Mouse (Mus musculus) liver, embryonic 13.5 days (tissue): ENCODE measurements around the gene Fancd2os. TPM values are rescaled to one million over a fixed set of nuclear protein-coding genes. Genes with fewer than 3 reads are reported as not detected.

ENCODE experiments used
- ATAC-seq: fragments of 200-750 bp; cut with Nextera tagmentation; 2 replicates; pipeline ENCODE4 v1.8.0; 2017; ENCODE audit warnings: low read depth, mild to moderate bottlenecking, moderate number of reproducible peaks, moderate library complexity
- DNase-seq: peaks from one replicate; pipeline ENCODE4 v3.0.0; 2022
- H3K27ac ChIP-seq: fragments of 300-500 bp; sonication (generic); 2 replicates; pipeline ENCODE4 v1.5.1; 2015; ENCODE audit warnings: moderate library complexity, mild to moderate bottlenecking, inconsistent platforms
- H3K27me3 ChIP-seq: fragments of 300-500 bp; sonication (generic); 2 replicates; pipeline ENCODE4 v1.6.1; 2015; ENCODE audit warnings: mild to moderate bottlenecking, inconsistent platforms
- H3K36me3 ChIP-seq: fragments of 300-500 bp; sonication (generic); 2 replicates; pipeline ENCODE4 v1.6.1; 2015; ENCODE audit warnings: mild to moderate bottlenecking, inconsistent platforms
- H3K4me1 ChIP-seq: fragments of 300-500 bp; sonication (generic); replicated peaks from 2 replicates; pipeline ENCODE4 v1.6.1; 2015; ENCODE audit warnings: inconsistent platforms
- H3K4me2 ChIP-seq: fragments of 300-500 bp; sonication (generic); 2 replicates; pipeline ENCODE4 v1.6.1; 2015; ENCODE audit warnings: inconsistent platforms, mild to moderate bottlenecking, moderate library complexity
- H3K4me3 ChIP-seq: fragments of 300-500 bp; sonication (generic); replicated peaks from 2 replicates; pipeline ENCODE4 v1.5.1; 2015; ENCODE audit warnings: mild to moderate bottlenecking, inconsistent platforms
- H3K9ac ChIP-seq: fragments of 300-500 bp; sonication (generic); 2 replicates; pipeline ENCODE4 v1.6.1; 2015; ENCODE audit warnings: mild to moderate bottlenecking, inconsistent platforms
- H3K9me3 ChIP-seq: fragments of 300-500 bp; sonication (generic); replicated peaks from 2 replicates; pipeline ENCODE4 v1.6.1; 2016; ENCODE audit warnings: inconsistent platforms
- WGBS: fragments of 180-500 bp; shearing (Covaris S2); methylation state at CpG from one replicate; pipeline ENCODE4 v1.1.7; 2015; ENCODE audit not compliant: insufficient replicate concordance; 5-methylcytosine and 5-hydroxymethylcytosine counted together
- polyA plus RNA-seq: library from polyadenylated mRNA; unstranded; fragments of >200 nt; fragmentation: Nextera tagmentation; extraction: Ambion mirVana; gene quantifications from 2 replicates; pipeline ENCODE4 v1.2.1, GENCODE M21; 2015

The Fancd2os gene
- polyA plus RNA-seq, 1 experiment from 2014 or later: 0.09 TPM

DNA sequence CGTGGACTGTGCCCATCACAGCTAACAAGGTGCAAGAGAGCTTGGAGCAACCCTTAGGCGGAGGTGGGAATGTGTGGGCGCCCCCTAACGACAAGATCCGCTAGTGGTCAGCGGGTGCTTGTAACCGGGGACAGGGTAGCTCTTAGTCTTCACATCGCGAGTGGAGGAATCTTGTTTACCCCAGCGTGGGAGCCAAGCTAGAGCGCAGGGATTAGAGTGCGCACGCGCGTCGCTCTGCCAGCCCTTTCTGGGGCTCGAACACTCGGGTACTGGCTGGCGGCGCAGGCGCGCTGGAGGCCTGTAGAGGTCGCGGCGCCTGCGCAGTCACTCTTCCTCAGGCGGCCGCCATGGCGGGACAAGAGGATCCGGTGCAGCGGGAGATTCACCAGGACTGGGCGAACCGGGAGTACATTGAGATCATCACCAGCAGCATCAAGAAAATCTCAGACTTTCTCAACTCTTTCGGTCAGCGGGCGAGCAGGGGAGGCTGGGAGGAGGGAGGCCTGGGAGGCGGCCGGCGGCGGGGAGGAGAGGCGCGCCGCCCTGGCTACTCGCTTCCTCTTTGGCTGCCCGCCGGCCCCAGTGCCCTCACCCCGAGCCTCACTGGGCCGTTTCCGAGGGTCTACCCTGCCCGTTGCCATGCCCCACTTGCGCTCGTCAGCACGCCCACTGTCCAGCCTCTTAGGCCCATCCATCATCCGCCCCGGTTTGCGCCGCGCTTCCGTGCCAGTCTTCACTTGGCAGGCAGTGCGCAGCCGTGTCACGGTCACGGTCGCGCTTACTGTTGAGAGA lies 4.1 kb upstream of the Fancd2os start, which contains the start of gene Brk1:
Gene Brk1 (plus strand): TSS at position 341 of the 792 bp plus-strand sequence.
- no peaks in the 10 kb centered on the region for H3K27me3 ChIP-seq
- DNase-seq (peak; percentile 79), ATAC-seq (peak; percentile 91)
- under 1% methylated on average over 65 of the region's 65 CpGs for WGBS
- H3K9ac ChIP-seq: peak within 1 kb of the TSS; percentile 93
- peak within 1 kb of the TSS; percentile 80 for H3K27ac ChIP-seq
- peak within 1 kb of the TSS; percentile 96 for H3K4me3 ChIP-seq
- H3K36me3 ChIP-seq: peaks cover 17% of the 10 kb centered on the region
- H3K9me3 ChIP-seq: no peaks in the 10 kb centered on the region
- H3K4me2 ChIP-seq: peak within 1 kb of the TSS; percentile 86
- peaks cover 30% of the 10 kb centered on the region for H3K4me1 ChIP-seq

DNA sequence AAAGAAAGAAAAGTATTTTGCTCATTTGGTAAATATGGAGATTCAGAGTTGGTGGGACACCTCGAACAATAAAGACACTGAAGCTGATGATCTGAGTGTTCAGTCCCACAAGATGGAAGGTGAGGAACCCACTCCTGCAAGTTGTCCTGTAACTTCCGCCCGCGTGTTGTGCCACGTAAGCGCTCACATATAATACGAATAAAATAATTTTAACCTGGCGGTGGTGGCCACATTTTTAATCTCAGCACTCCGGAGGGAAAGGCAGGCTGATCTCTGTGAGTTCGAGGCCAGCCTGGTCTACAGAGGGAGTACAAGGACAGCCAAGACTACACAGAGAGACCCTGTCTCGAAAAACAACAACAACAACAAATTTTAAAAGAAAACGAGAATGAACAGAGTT lies 3.5 kb upstream of the Fancd2os start:
- DNase-seq: no peak
- no peak for ATAC-seq
- WGBS: 51% methylated on average over 12 of the region's 12 CpGs
- Histone ChIP-seq H3K9ac (peak overlapping the region; percentile 93), H3K27ac (peak overlapping the region; percentile 80; the same call in 1 of the 2 replicates), H3K36me3 (peaks cover 17% of the 10 kb centered on the region), H3K27me3 (no peaks in the 10 kb centered on the region), H3K9me3 (no peaks in the 10 kb centered on the region), H3K4me2 (peak overlapping the region; percentile 86), H3K4me3 (peak overlapping the region; percentile 96), H3K4me1 (peaks cover 30% of the 10 kb centered on the region)

DNA sequence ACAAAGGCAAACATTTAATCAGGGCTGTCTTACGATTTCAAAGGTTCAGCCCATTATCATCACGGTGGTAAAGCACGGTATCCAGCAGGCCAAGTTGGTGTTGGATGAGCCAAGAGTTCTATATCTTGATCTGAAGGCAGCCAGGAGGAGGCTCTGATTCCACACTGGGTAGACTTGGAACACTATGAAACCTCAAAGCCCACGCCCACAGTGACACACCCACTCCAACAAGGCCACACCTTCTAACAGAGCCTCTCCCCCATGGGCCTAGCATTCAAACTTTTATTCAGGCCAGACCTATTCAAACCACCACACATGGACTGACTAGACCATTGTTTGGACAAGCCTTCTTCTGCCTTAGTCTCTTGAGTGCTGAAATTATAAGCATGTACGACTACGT lies 2.3 kb upstream of the Fancd2os start:
- peaks cover 30% of the 10 kb centered on the region for H3K4me1 ChIP-seq
- H3K4me3 ChIP-seq: no peak overlapping the region
- no peak overlapping the region for H3K4me2 ChIP-seq
- H3K9me3 ChIP-seq: no peaks in the 10 kb centered on the region
- no peak; the same call in 1 of the 2 replicates for ATAC-seq
- peaks cover 14% of the 10 kb centered on the region for H3K36me3 ChIP-seq
- WGBS: 73% methylated on average over 6 of the region's 6 CpGs
- H3K9ac ChIP-seq: no peak overlapping the region
- H3K27me3 ChIP-seq: no peaks in the 10 kb centered on the region
- H3K27ac ChIP-seq: no peak overlapping the region
- peak; percentile 15 for DNase-seq

DNA sequence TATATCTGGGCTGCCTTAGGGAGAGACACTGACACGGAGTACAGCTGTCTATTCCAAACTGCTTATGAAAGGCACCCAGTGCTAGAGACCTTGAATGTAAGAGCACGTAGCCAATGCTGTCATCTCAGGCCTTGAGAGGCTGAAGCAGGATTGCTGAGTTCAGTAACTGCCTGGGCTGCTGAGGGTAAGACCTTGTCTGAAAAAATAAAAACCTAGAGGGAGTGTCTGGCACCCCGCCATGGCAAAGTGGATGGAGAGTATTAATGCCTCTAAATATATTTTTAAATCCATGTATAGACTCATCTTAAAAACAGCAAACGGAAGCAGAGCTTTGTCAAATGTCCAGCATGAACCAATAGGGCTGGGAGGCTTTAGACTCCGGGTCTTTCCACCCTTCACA lies 682 bp downstream of the Fancd2os start:
- no peak overlapping the region for H3K9ac ChIP-seq
- WGBS: 82% methylated on average over 5 of the region's 5 CpGs

DNA sequence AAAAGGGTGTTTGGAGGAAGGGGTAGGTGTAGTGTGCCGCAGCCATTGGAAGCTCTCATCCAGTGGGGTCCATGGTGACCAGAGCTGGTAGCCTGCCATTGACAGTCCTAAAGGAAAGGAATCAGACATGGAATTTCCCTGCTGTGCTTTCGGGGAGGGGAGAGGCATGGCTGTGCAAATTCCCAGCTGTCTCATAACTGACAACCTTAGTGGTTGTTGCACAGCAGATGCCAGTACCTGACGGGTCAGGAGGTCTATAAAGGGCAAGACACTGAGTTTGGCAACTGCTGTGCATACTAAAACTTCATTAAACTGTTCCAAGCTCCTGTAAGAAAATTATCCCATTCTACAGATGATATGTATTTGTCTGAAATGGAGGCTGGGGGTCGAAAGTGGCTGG lies 2.6 kb downstream of the Fancd2os start:
- ATAC-seq (no peak), DNase-seq (no peak)
- peaks cover 28% of the 10 kb centered on the region for H3K36me3 ChIP-seq
- no peak overlapping the region for H3K4me2 ChIP-seq
- H3K27ac ChIP-seq: no peak overlapping the region
- WGBS: 85% methylated on average over 4 of the region's 4 CpGs
- no peak overlapping the region for H3K4me3 ChIP-seq
- no peaks in the 10 kb centered on the region for H3K27me3 ChIP-seq
- H3K4me1 ChIP-seq: peaks cover 5% of the 10 kb centered on the region
- H3K9me3 ChIP-seq: no peaks in the 10 kb centered on the region
- no peak overlapping the region for H3K9ac ChIP-seq

More for the DNA sequence above, 682 bp downstream of the Fancd2os start:
- no peak overlapping the region for H3K27ac ChIP-seq
- DNase-seq: no peak
- no peaks in the 10 kb centered on the region for H3K9me3 ChIP-seq
- H3K36me3 ChIP-seq: peaks cover 24% of the 10 kb centered on the region
- H3K27me3 ChIP-seq: no peaks in the 10 kb centered on the region
- H3K4me3 ChIP-seq: no peak overlapping the region
- H3K4me1 ChIP-seq: peaks cover 14% of the 10 kb centered on the region
- no peak overlapping the region for H3K4me2 ChIP-seq
- ATAC-seq: no peak

DNA sequence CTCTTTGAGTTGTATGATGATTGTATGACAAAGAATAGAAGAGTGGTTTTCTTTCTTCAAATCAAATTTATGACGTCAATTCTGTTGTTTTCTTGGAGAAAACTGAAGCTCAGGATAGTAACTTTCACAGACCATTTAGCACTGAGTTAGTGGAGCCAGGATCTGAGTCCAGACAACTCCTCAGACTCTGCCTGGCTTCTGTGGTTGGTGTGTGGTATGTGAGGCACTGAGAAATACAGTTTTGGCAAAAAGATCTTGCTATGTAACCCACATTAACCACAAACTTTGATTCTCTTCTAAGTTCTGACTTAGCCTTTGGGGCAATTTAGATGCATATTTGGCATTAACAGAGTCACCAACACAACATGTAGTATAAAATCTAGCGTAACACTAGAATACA lies 7.9 kb downstream of the Fancd2os start:
- ATAC-seq: no peak
- no peaks in the 10 kb centered on the region for H3K27me3 ChIP-seq
- 82% methylated on average over 2 of the region's 2 CpGs for WGBS
- peaks cover 44% of the 10 kb centered on the region for H3K36me3 ChIP-seq
- no peak for DNase-seq
- no peak overlapping the region for H3K9ac ChIP-seq
- H3K9me3 ChIP-seq: no peaks in the 10 kb centered on the region
- H3K4me2 ChIP-seq: no peak overlapping the region
- no peaks in the 10 kb centered on the region for H3K4me1 ChIP-seq
- H3K27ac ChIP-seq: no peak overlapping the region
- H3K4me3 ChIP-seq: no peak overlapping the region

DNA sequence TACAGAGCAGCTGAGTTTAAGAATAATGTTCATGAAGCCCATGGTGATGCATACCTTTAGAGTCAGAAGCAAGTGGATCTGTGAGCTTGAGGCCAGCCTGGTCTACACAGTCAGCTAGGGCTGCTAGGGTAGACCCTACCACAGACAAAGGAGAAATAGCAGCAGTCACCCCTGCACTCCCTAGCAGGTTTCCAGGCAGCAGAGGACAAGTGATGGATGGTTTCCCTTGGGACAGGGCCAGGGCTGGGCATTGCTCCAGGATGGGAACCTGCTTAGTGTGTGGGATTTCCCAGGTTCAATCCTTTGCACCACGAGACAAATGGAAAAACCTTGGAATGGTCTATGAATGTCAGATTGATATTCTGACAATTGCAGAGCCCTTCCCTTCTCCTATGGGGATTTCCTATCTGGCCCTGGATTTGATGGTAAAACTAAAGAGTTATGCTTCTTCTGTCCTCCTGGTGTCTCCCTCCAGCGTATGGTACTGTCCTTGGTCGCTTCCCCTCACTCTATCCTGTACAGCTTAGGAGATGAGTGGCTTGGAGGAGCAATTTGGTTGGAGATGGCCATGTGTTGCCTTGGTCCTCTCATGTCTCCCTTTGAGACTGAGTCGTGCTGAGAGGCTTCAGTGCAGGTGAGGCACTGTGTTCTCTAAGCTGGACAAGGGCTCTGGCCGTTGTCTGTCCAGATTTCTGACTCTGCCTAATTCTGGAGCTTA lies 13.9 kb downstream of the Fancd2os start:
- DNase-seq (no peak), ATAC-seq (no peak; the same call in 1 of the 2 replicates)
- Histone ChIP-seq H3K4me3 (no peak overlapping the region), H3K27me3 (no peaks in the 10 kb centered on the region), H3K9ac (no peak overlapping the region), H3K9me3 (no peaks in the 10 kb centered on the region), H3K27ac (no peak overlapping the region), H3K4me1 (no peaks in the 10 kb centered on the region), H3K36me3 (peaks cover 55% of the 10 kb centered on the region), H3K4me2 (no peak overlapping the region)
- 67% methylated on average over 5 of the region's 5 CpGs for WGBS

DNA sequence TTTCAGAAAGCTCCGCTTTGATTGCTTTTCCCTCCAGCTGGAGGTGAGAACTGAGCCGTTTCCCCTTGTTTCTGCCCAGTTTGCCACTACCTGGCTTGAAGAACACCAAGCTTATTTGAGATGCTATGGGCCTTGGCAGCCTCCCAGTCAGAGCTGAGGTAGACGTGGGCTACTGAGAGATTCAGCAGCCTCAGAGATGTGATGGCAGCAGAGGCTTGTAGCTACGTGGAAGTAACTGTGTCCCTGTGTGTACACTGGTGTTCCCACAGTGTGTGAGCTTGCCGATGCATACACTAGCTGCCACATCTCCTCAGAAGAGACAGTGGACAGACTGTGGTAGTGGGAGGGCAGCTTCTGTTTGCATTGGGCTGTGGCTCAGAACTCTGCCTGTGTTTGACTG lies 15.4 kb downstream of the Fancd2os start:
- Histone ChIP-seq H3K27ac (no peak overlapping the region), H3K4me2 (no peak overlapping the region), H3K4me1 (no peaks in the 10 kb centered on the region), H3K4me3 (no peak overlapping the region), H3K9ac (no peak overlapping the region), H3K9me3 (no peaks in the 10 kb centered on the region), H3K36me3 (peaks cover 59% of the 10 kb centered on the region), H3K27me3 (no peaks in the 10 kb centered on the region)
- DNase-seq (no peak), ATAC-seq (no peak)
- 80% methylated on average over 5 of the region's 5 CpGs for WGBS

DNA sequence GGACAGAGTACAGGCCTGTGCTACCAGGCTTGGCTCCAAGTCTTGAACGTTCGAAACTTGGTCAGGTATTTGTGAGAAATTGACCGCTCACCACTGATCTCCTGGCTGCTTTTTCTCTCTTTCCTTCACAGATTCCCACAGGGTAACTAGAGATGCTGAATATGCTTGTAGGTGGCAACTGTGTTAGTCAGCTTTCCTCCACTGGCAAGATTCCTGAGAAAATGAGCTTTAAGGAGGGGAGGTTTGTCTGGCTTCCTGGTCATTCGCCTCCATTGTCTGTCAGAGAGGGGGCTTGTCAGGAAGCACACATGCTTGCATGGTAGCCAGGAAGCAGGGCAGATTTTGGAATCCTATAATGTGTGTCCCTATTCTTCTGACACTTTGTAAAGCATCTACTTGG lies 17.5 kb downstream of the Fancd2os start:
- Histone ChIP-seq H3K27ac (no peak overlapping the region), H3K9ac (no peak overlapping the region), H3K36me3 (peaks cover 67% of the 10 kb centered on the region), H3K4me1 (no peaks in the 10 kb centered on the region), H3K9me3 (no peaks in the 10 kb centered on the region), H3K27me3 (no peaks in the 10 kb centered on the region), H3K4me2 (no peak overlapping the region), H3K4me3 (no peak overlapping the region)
- 84% methylated on average over 4 of the region's 4 CpGs for WGBS
- DNase-seq (no peak), ATAC-seq (no peak)

DNA sequence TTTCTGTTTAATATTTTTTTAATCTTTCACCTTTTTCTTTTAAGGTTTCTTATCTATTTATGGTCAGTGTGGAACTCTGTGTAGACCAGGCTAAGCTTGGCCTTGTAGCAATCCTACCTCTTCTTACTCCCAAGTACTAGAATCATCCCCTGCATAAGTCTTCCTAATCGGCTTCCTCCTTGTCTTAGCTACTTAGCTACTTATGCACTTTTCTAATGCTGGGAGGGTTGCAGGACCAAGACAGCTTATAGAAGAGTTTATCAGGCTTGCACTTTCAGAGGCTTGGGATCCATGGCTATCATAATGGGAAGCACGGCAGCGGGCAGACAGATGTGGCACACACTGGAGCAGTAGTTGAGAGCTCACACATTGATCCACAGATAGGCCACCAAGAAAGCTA lies 21.2 kb downstream of the Fancd2os start:
- no peak for ATAC-seq
- Histone ChIP-seq H3K9ac (no peak overlapping the region), H3K27ac (no peak overlapping the region), H3K4me1 (no peaks in the 10 kb centered on the region), H3K36me3 (peaks cover 70% of the 10 kb centered on the region), H3K27me3 (no peaks in the 10 kb centered on the region), H3K4me3 (no peak overlapping the region), H3K9me3 (no peaks in the 10 kb centered on the region), H3K4me2 (no peak overlapping the region)
- WGBS: 79% methylated on average over 3 of the region's 3 CpGs
- DNase-seq: no peak

DNA sequence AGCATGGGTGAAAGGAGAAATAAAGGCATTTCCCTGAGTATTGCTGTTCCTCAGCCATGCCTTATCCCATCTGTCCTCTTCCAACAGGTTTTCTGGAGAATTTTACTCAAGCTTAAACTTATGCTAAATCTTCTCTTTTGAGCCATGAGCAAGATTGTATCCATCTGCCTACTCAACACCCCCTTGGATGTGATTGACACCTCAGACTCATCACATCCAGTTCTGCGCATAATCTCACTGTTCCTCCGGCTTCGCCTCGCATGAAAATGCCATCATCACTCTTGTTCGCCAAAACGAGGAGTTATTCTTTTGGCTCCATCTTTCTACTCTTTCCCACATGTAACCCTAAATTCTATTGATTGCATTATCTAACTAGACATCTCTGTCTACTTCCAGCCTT lies 24.5 kb downstream of the Fancd2os start:
- no peak overlapping the region for H3K9ac ChIP-seq
- H3K9me3 ChIP-seq: no peaks in the 10 kb centered on the region
- peaks cover 78% of the 10 kb centered on the region for H3K36me3 ChIP-seq
- H3K27ac ChIP-seq: no peak overlapping the region
- DNase-seq (no peak), ATAC-seq (no peak)
- no peaks in the 10 kb centered on the region for H3K4me1 ChIP-seq
- H3K4me3 ChIP-seq: no peak overlapping the region
- WGBS: 92% methylated on average over 6 of the region's 6 CpGs
- H3K27me3 ChIP-seq: no peaks in the 10 kb centered on the region
- H3K4me2 ChIP-seq: no peak overlapping the region
